Mouse (Mus musculus) cortical plate, adult 2 months (tissue): ENCODE data around the gene Pfkl.

Source experiments
- CTCF ChIP-seq: fragments of 200-500 bp; IDR thresholded peaks from 2 replicates; pipeline ENCODE4 v1.5.1; 2011; ENCODE audit warnings: mild to moderate bottlenecking, control low read depth, low read length; ENCODE audit not compliant: insufficient read depth; ENCODE audit errors: extremely low read depth
- POLR2A ChIP-seq: fragments of 200-500 bp; IDR thresholded peaks from 2 replicates; pipeline ENCODE4 v1.6.1; 2011; ENCODE audit warnings: mild to moderate bottlenecking, low read length, control low read depth; ENCODE audit not compliant: insufficient read depth; ENCODE audit errors: extremely low read depth

- TF ChIP-seq POLR2A (no peak), CTCF (no peak)
Measured at GRCm38 (mm10) chr10:77971191-77971590, 38.7 kb downstream of the Pfkl start.
